Mouse (Mus musculus) kidney, adult 2 months (tissue): ENCODE results near the gene Adh6a.
A peak's percentile ranks its signal among the peaks of the same experiment; 100 is the strongest.

Source experiments
- CTCF ChIP-seq: fragments of 200-500 bp; conservative IDR thresholded peaks from 2 replicates; pipeline ENCODE4 v1.5.1; 2011; ENCODE audit warnings: low read depth, mild to moderate bottlenecking, control low read depth, low read length, moderate library complexity, mixed read lengths; ENCODE audit not compliant: insufficient read depth, insufficient read length
- POLR2A ChIP-seq: fragments of 200-500 bp; IDR thresholded peaks from one replicate; pipeline ENCODE4 v1.6.1; 2011; ENCODE audit warnings: low read depth, low read length, control low read depth

DNA sequence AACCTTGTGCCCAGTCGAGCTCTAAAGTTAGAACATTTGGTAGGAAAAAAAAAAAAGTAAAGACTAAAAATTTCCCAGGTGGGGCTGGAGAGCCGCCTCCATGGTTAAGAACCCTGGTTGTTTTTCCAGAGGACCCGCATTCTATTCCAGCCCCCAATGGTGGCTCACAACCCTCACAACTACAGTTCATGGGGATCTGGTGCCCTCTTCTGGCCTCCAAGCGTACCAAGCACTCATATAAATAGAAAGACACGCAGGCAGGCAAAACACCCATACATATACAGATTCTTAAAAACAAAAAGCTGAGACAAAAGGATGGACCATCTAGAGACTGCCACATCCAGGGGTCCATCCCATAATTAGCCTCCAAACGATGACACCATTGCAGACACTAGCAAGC is 2.1 kb upstream of the Adh6a start:
- TF ChIP-seq CTCF (peak; percentile 69), POLR2A (no peak)
